Mouse (Mus musculus): Measurements from ENCODE around the gene Rabl2.

DNA sequence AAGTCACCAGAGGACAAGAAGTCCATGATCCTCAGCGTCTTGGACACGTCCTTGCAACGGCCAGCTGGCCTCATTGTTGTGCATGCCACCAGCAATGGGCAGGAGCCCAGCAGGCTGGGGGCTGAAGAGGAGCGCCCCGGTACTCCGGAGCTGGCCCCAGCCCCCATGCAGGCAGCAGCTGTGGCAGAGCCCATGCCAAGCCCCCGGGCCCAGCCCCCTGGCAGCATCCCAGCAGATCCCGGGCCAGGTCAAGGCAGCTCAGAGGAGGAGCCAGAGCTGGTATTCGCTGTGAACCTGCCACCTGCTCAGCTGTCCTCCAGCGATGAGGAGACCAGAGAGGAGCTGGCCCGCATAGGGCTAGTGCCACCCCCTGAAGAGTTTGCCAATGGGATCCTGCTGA, 42.9 kb downstream of the Rabl2 start:
- no peak for TF ChIP-seq POLR2A (IDR thresholded peaks at IDR 0.05; ENCODE audit: borderline replicate concordance, insufficient read depth, low read length)
- no peak for TF ChIP-seq CTCF (IDR thresholded peaks at IDR 0.05; ENCODE audit: borderline replicate concordance, insufficient read depth, low read depth, low read length)

Data from cerebellum, adult 2 months (tissue).